Mouse (Mus musculus) liver, embryonic 13.5 days (tissue): ENCODE data around the gene Pctp. TPM values are rescaled to one million over a fixed set of nuclear protein-coding genes. Genes with fewer than 3 reads are reported as not detected.

ENCODE experiments used
- ATAC-seq: fragments of 200-750 bp; cut with Nextera tagmentation; 2 replicates; pipeline ENCODE4 v1.8.0; 2017; ENCODE audit warnings: low read depth, mild to moderate bottlenecking, moderate number of reproducible peaks, moderate library complexity
- DNase-seq: peaks from one replicate; pipeline ENCODE4 v3.0.0; 2022
- H3K27ac ChIP-seq: fragments of 300-500 bp; sonication (generic); 2 replicates; pipeline ENCODE4 v1.5.1; 2015; ENCODE audit warnings: moderate library complexity, mild to moderate bottlenecking, inconsistent platforms
- H3K27me3 ChIP-seq: fragments of 300-500 bp; sonication (generic); 2 replicates; pipeline ENCODE4 v1.6.1; 2015; ENCODE audit warnings: mild to moderate bottlenecking, inconsistent platforms
- H3K36me3 ChIP-seq: fragments of 300-500 bp; sonication (generic); 2 replicates; pipeline ENCODE4 v1.6.1; 2015; ENCODE audit warnings: mild to moderate bottlenecking, inconsistent platforms
- H3K4me1 ChIP-seq: fragments of 300-500 bp; sonication (generic); replicated peaks from 2 replicates; pipeline ENCODE4 v1.6.1; 2015; ENCODE audit warnings: inconsistent platforms
- H3K4me2 ChIP-seq: fragments of 300-500 bp; sonication (generic); 2 replicates; pipeline ENCODE4 v1.6.1; 2015; ENCODE audit warnings: inconsistent platforms, mild to moderate bottlenecking, moderate library complexity
- H3K4me3 ChIP-seq: fragments of 300-500 bp; sonication (generic); replicated peaks from 2 replicates; pipeline ENCODE4 v1.5.1; 2015; ENCODE audit warnings: mild to moderate bottlenecking, inconsistent platforms
- H3K9ac ChIP-seq: fragments of 300-500 bp; sonication (generic); 2 replicates; pipeline ENCODE4 v1.6.1; 2015; ENCODE audit warnings: mild to moderate bottlenecking, inconsistent platforms
- H3K9me3 ChIP-seq: fragments of 300-500 bp; sonication (generic); replicated peaks from 2 replicates; pipeline ENCODE4 v1.6.1; 2016; ENCODE audit warnings: inconsistent platforms
- whole genome bisulfite sequencing: fragments of 180-500 bp; shearing (Covaris S2); methylation state at CpG from one replicate; pipeline ENCODE4 v1.1.7; 2015; ENCODE audit not compliant: insufficient replicate concordance; 5-methylcytosine and 5-hydroxymethylcytosine counted together
- polyA plus RNA-seq: library from polyadenylated mRNA; unstranded; fragments of >200 nt; fragmentation: Nextera tagmentation; extraction: Ambion mirVana; gene quantifications from 2 replicates; pipeline ENCODE4 v1.2.1, GENCODE M21; 2015

Gene Pctp
- polyA plus RNA-seq, 1 experiment from 2014 or later = 10.9 TPM

GRCm38 (mm10) chr11:89988936-89989589 lies 13.6 kb downstream of the Pctp start:
- DNase-seq (peak; percentile 22), ATAC-seq (no peak)
- H3K36me3 ChIP-seq = no peaks in the 10 kb centered on the region
- H3K27me3 ChIP-seq = no peaks in the 10 kb centered on the region
- no peak overlapping the region for H3K4me2 ChIP-seq
- no peak overlapping the region for H3K27ac ChIP-seq
- no peak overlapping the region for H3K4me3 ChIP-seq
- no peaks in the 10 kb centered on the region for H3K4me1 ChIP-seq
- WGBS = 17% methylated on average over 8 of the region's 8 CpGs
- no peak overlapping the region for H3K9ac ChIP-seq
- no peaks in the 10 kb centered on the region for H3K9me3 ChIP-seq

GRCm38 (mm10) chr11:89986516-89986915 lies 16.2 kb downstream of the Pctp start:
- Histone ChIP-seq H3K36me3 (no peaks in the 10 kb centered on the region), H3K4me3 (no peak overlapping the region), H3K27me3 (no peaks in the 10 kb centered on the region), H3K4me1 (no peaks in the 10 kb centered on the region), H3K9ac (no peak overlapping the region), H3K27ac (no peak overlapping the region), H3K4me2 (no peak overlapping the region), H3K9me3 (no peaks in the 10 kb centered on the region)
- 83% methylated on average over 8 of the region's 8 CpGs for WGBS
- DNase-seq (no peak), ATAC-seq (no peak)

DNA sequence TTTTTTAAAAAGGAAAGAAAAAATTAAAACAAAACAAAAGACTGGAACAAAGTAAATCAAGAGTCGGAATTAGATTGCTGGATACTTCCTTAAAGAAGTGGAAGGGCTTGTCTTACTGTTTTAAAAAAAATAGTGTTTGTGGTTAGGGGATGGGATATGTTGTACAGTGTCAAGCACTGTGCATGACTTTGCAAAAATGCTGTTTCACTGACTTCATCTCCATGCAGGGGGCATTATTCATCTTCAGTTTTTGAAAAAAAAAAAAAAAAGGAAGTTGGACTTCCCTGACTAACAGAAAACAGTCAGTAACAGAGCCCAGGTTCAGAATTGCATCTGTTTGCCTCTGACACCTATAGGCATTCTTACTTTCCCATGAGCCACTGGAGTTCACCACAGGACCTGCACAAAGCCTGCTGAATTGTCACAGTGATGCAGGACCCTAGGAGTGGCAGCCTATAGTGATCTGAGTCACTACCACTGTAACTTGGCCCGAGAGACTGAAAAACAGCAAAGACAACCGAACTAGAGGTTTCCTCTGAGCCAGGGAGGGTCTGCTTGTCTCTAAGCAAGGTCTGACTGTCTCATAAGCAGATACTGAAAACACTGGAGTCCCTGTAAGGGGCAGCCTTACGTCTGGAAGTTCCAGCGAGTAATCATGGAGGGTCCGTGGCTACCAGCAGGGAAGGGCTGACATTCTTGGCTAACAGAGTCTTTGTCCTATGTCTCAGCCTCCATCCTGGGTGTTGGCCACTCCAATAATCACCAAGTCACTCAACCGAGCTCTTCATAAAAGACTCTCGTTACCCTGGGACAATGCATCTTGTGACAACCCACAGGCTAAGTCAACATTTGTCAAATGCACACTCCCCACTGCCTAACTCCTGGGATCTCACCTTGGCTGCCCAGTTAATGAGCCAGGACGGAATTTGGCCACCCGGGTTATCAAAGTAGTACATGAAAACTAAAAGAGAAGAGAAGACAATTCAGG lies 17.2 kb downstream of the Pctp start:
- Histone ChIP-seq H3K9me3 (no peaks in the 10 kb centered on the region), H3K36me3 (no peaks in the 10 kb centered on the region), H3K4me1 (no peaks in the 10 kb centered on the region), H3K4me3 (no peak overlapping the region), H3K9ac (no peak overlapping the region), H3K4me2 (no peak overlapping the region), H3K27me3 (no peaks in the 10 kb centered on the region), H3K27ac (no peak overlapping the region)
- 51% methylated on average over 10 of the region's 10 CpGs for WGBS
- ATAC-seq (peak; percentile 64), DNase-seq (no peak)

DNA sequence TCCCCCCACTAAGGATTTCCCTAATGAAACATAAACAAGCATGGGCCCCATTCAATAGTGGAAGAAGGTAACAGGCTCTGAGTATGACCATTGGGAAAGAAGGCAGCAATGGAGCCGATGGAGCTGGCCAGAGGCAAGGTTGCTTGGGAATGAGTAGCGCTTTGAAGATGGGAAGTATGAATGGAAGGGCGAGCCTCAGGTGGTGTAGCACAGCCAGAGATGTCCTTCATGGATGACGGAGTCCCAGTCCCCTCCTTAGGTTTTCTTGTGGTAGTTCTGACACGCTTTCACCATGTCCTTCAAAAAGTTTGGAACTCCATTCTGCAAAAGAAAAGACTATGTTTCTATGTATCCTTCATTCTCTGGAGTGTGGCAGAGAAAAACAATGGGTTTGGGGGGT lies 18.3 kb downstream of the Pctp start:
- no peaks in the 10 kb centered on the region for H3K36me3 ChIP-seq
- no peaks in the 10 kb centered on the region for H3K9me3 ChIP-seq
- no peak overlapping the region for H3K4me3 ChIP-seq
- no peak overlapping the region for H3K9ac ChIP-seq
- ATAC-seq = no peak
- no peaks in the 10 kb centered on the region for H3K4me1 ChIP-seq
- 77% methylated on average over 5 of the region's 5 CpGs for WGBS
- H3K4me2 ChIP-seq = no peak overlapping the region
- no peak overlapping the region for H3K27ac ChIP-seq
- H3K27me3 ChIP-seq = no peaks in the 10 kb centered on the region
- DNase-seq = no peak

DNA sequence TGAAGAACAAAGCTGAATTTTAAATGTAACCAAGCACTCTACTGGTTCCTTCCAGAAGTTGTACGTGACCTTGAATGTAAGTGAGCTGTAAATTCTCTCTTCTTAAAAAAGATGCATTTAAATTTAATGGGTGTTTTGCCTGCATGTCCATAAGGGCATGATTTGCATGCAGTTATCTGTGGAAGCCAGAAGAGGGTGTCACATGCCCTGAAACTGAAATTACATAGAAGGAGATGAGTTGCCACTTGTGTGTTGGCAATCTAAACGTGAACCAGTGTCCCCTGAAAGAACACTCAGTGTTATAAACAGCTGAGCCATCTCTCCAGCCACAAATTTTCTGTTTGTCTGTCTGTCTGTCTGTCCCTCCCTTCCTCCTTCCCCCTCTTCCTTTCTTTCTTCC lies 19.8 kb downstream of the Pctp start:
- no peak overlapping the region for H3K27ac ChIP-seq
- no peak for ATAC-seq
- 46% methylated on average over 2 of the region's 2 CpGs for WGBS

GRCm38 (mm10) chr11:89980106-89980505 lies 22.6 kb downstream of the Pctp start:
- Histone ChIP-seq H3K27ac (no peak overlapping the region), H3K9ac (no peak overlapping the region), H3K4me2 (no peak overlapping the region), H3K9me3 (no peaks in the 10 kb centered on the region), H3K36me3 (no peaks in the 10 kb centered on the region), H3K4me3 (no peak overlapping the region), H3K4me1 (no peaks in the 10 kb centered on the region), H3K27me3 (no peaks in the 10 kb centered on the region)
- 58% methylated on average over 2 of the region's 2 CpGs for WGBS
- ATAC-seq (no peak), DNase-seq (no peak)

More for the DNA sequence above, 19.8 kb downstream of the Pctp start:
- H3K36me3 ChIP-seq = no peaks in the 10 kb centered on the region
- DNase-seq = no peak
- H3K4me2 ChIP-seq = no peak overlapping the region
- H3K4me1 ChIP-seq = no peaks in the 10 kb centered on the region
- no peak overlapping the region for H3K4me3 ChIP-seq
- no peaks in the 10 kb centered on the region for H3K9me3 ChIP-seq
- H3K27me3 ChIP-seq = no peaks in the 10 kb centered on the region
- H3K9ac ChIP-seq = no peak overlapping the region

DNA sequence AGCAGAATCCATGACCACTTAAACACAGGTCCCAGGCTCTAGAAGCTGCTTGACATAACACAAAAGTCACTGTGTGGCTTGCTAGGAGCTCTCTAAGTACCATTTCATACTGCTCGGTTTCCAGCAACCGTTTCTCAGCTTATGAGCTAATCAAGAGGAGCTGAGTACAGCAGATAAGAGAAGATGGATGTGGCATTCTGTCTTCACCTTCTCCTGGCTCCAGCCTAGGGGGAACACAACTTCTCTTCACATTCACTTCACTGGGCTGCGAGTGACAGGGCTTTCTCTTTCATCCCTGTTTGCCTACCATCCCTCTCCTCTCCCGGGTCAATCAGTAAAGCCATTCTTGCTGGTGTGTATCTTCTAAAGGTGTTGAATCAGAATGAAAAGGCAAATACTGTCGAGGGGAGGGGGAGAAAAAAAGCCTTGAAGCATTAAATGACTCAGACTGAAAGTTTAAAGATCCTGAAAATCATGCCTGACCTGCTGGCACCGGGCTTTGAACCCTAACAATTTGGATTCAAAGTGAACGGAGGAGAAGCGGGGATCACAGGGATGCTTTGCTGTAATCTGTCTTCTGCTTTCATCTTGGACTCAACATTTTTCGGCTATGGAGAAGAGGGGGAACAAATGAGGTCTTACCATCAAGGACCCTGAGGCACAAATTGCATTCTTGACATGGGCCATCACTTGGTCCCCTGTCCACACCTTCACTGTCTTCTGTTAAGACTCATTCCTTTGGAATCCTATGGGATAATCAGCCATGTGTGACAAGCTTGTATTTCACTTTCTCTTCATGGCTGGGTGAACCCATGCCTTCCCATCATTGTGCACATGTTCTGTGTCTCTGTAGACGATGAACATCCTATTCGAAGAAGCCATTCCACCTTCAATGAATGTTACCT lies 23.5 kb downstream of the Pctp start:
- no peaks in the 10 kb centered on the region for H3K9me3 ChIP-seq
- 45% methylated on average over 11 of the region's 11 CpGs for WGBS
- no peak overlapping the region for H3K27ac ChIP-seq
- ATAC-seq (no peak), DNase-seq (no peak)
- H3K4me1 ChIP-seq = no peaks in the 10 kb centered on the region
- no peak overlapping the region for H3K4me2 ChIP-seq
- H3K36me3 ChIP-seq = no peaks in the 10 kb centered on the region
- H3K27me3 ChIP-seq = no peaks in the 10 kb centered on the region
- H3K4me3 ChIP-seq = no peak overlapping the region
- H3K9ac ChIP-seq = no peak overlapping the region

DNA sequence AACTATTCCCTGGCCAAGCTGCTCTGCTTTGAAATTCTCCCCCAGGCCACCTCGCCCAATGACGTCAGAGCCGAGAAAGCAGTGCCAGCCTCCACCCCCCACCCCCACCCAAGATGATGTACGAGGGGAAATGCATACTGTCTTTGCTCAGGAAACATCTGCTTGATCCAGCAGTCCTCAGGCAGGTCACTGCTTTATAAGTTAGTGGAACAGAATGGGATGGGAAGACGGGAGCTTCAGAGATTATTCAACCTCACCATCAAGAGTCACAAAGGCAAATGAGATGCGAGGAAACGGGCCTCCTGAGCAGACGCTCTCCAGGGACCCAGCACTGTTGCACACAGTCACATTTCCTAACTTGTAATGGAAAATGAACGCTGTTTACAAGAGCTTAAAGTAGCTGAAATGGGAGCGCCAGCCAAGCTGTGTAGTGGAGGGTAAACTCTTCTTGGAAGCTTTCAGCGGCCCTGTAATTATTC lies 24.3 kb downstream of the Pctp start:
- Histone ChIP-seq H3K4me2 (no peak overlapping the region), H3K27me3 (no peaks in the 10 kb centered on the region), H3K9ac (no peak overlapping the region), H3K4me3 (no peak overlapping the region), H3K9me3 (no peaks in the 10 kb centered on the region), H3K36me3 (no peaks in the 10 kb centered on the region), H3K4me1 (no peaks in the 10 kb centered on the region), H3K27ac (no peak overlapping the region)
- no peak for DNase-seq
- WGBS = 22% methylated on average over 11 of the region's 11 CpGs
- ATAC-seq = no peak

DNA sequence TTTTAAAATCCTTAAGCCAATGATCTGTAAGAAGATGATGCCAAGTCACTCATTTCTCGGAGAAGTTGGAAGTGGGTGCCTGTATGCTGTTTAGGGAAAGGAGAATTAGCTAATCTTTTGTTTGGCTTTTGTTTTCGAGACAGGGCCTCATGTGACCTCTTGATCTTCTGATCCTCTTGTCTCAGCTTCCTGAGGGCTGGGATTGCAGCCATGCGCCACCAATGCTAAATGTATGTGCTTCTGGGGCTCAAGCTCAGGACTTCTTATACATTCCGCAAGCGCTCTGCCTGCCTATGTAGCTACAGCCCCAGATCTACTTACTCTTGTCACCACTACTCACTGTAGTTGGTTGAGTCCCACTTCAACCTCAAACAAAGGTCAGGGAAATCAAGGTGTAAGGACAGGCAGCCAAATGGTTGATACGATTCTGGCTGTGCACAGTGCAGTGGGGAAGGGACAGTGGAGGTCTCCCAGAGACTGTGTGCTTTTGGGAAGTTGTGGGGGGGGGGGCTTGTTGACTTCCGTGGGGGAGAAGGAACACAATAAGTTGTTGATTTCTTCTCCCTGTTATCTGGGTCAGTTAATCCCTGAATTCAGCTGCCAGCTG lies 24.8 kb downstream of the Pctp start:
- 48% methylated on average over 7 of the region's 7 CpGs for WGBS
- no peaks in the 10 kb centered on the region for H3K4me1 ChIP-seq
- no peak overlapping the region for H3K4me2 ChIP-seq
- H3K27me3 ChIP-seq = no peaks in the 10 kb centered on the region
- no peak overlapping the region for H3K4me3 ChIP-seq
- H3K9ac ChIP-seq = no peak overlapping the region
- H3K27ac ChIP-seq = no peak overlapping the region
- DNase-seq (no peak), ATAC-seq (no peak)
- H3K36me3 ChIP-seq = no peaks in the 10 kb centered on the region
- no peaks in the 10 kb centered on the region for H3K9me3 ChIP-seq

- no peaks in the 10 kb centered on the region for H3K27me3 ChIP-seq
- DNase-seq (no peak), ATAC-seq (no peak)
- no peak overlapping the region for H3K4me2 ChIP-seq
- 74% methylated on average over 5 of the region's 5 CpGs for WGBS
- no peak overlapping the region for H3K27ac ChIP-seq
- H3K9me3 ChIP-seq = no peaks in the 10 kb centered on the region
- no peak overlapping the region for H3K9ac ChIP-seq
- H3K4me1 ChIP-seq = no peaks in the 10 kb centered on the region
- H3K36me3 ChIP-seq = no peaks in the 10 kb centered on the region
- H3K4me3 ChIP-seq = no peak overlapping the region
These were observed 26.3 kb downstream of the Pctp start for GRCm38 (mm10) chr11:89976361-89976760.
